Mouse (Mus musculus): Measurements from ENCODE around the gene Ang4. TPM values are rescaled to one million over a fixed set of nuclear protein-coding genes. Genes with fewer than 3 reads are reported as not detected.

The Ang4 gene
- polyA plus RNA-seq, 1 experiment from 2014 or later, result not detected

DNA sequence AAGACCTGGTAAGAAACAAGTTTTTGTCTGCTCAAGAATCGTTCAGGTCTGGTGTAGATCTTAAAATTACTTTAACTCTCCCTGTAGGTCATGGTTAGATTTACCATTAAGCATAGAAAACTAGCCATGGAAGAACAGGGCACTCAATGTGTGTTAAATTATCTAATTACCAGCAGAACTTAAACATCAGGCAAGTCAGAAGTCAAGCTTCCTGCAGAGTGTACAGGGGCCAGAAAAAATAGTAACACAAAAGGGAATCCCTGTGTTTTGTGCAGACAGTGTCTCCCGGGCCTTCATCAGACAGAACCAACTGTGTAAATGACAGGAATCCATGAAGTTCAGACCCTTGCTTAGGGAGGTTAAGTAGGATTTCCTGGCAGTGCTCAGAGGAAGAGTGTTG lies 17.4 kb downstream of the Ang4 start:
- no peak overlapping the region for H3K4me3 ChIP-seq (ENCODE audit: low read depth, low read length)
- 63% methylated on average over 2 of the region's 2 CpGs for WGBS

DNA sequence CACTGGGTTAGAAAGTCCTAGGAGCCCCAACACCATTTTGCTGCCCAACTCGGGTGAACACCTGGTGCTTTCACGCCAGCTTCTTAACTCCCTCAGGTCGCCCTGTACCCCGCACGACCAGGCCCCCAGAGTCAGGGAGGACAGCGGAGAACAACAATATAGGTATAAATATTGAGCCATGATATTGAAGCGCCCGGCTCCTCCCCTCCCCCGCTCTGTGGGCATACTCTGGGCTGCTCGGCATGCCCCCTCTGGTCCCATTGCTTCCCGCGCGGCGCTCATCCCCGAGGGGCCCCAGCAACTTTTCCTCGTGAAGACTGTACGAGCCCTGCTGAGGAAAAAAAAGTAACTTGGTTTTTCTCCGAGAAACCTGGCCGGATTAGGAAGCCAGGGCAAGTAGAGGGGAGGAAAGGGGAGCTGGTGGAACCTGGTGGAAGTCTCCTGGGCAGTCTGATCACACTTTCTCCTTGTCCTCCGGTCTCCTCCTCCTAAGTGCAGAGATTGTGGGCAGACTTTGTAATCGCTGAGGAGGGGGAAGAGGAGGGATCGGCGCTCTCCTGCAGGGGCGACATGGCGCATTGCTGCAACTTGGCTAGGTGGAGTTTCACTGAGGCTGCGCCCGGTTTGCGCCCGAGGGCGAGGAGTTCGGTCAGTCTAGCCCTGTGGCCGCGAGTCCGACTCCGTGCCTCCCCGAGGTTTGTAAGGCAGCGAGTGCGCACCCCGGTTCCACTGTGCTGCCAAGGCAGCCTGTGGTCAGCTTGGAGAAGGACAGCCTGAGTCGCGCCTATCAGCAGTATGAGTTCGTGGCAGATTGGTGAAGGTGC lies 32.8 kb downstream of the Ang4 start:
- Histone ChIP-seq H3K27me3 (ENCODE audit: control insufficient read depth, insufficient read depth, low read length) (peaks cover 35% of the 10 kb centered on the region), H3K27ac (ENCODE audit: low read depth, low read length) (no peak overlapping the region), H3K9me3 (ENCODE audit: control insufficient read depth, low read length) (no peaks in the 10 kb centered on the region), H3K4me1 (replicated peaks; ENCODE audit: control insufficient read depth, insufficient read depth, low read length) (0 out of 2 replicates have a peak, but pooled peaks cover 7% of the 10 kb centered on the region), H3K4me3 (ENCODE audit: low read depth, low read length) (peak overlapping the region; percentile 33), H3K36me3 (ENCODE audit: control insufficient read depth, insufficient read depth, low read length) (no peaks in the 10 kb centered on the region), H3K4me2 (replicated peaks; ENCODE audit: low read depth, low read length) (peak overlapping the region; percentile 65), H3K9ac (ENCODE audit: low read depth, low read length) (no peak overlapping the region)
- peak; percentile 59; the same call in 1 of the 2 replicates for ATAC-seq (ENCODE audit: low FRiP score)
- DNase-seq (ENCODE audit: low spot score), result peak; percentile 34
- WGBS, result under 1% methylated on average over 42 of the region's 42 CpGs

More for the DNA sequence above, 17.4 kb downstream of the Ang4 start:
- H3K4me1 ChIP-seq (replicated peaks; ENCODE audit: control insufficient read depth, insufficient read depth, low read length), result no peaks in the 10 kb centered on the region
- no peak overlapping the region for H3K27ac ChIP-seq (ENCODE audit: low read depth, low read length)
- no peaks in the 10 kb centered on the region for H3K27me3 ChIP-seq (ENCODE audit: control insufficient read depth, insufficient read depth, low read length)
- no peak overlapping the region for H3K9ac ChIP-seq (ENCODE audit: low read depth, low read length)
- no peak overlapping the region for H3K4me2 ChIP-seq (replicated peaks; ENCODE audit: low read depth, low read length)
- DNase-seq (ENCODE audit: low spot score) (no peak), ATAC-seq (ENCODE audit: low FRiP score) (no peak)
- no peaks in the 10 kb centered on the region for H3K9me3 ChIP-seq (ENCODE audit: control insufficient read depth, low read length)
- no peaks in the 10 kb centered on the region for H3K36me3 ChIP-seq (ENCODE audit: control insufficient read depth, insufficient read depth, low read length)

DNA sequence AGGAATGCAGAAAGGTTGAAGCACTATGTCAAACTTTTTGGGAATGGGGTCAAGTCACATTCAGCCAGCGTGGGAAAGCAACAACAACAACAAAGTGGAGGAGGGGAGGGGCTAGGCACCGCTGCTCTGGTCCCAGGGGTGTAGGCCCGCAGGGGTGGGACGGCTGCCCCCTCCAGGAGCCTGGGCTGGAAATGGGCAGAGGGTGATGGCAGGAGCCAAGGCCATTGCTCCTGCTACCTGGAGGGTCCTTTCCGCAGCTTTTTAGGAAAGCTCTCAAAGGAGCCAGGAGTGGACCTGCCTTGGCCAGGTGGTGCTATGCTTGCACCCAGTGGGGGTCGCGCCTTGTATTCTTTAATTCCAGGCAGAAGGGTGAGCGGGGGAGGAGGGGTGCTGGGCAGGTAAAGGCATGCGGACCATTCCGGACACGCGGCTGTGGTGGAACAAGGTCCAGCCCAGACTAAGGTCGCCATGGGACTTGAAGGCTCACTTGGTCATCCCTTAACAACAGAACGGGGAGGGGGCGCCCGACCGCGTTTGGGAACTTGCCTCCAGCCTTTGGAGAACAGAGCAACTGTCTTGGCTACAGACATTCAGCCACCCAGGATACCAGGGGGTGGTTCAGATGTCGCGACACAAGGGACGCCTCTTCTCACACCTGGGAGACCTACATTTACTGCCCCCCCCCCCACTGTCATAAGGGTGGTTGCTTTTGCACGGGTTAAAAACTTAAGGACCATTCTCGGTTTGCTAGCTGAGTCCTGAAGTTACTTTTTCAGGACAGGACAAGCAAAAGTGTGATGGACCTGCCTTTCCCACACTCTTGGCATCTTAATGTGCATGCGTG lies 34.0 kb downstream of the Ang4 start:
- Histone ChIP-seq H3K27me3 (ENCODE audit: control insufficient read depth, insufficient read depth, low read length) (peaks cover 35% of the 10 kb centered on the region), H3K4me1 (replicated peaks; ENCODE audit: control insufficient read depth, insufficient read depth, low read length) (0 out of 2 replicates have a peak, but pooled peaks cover 7% of the 10 kb centered on the region), H3K36me3 (ENCODE audit: control insufficient read depth, insufficient read depth, low read length) (no peaks in the 10 kb centered on the region), H3K4me2 (replicated peaks; ENCODE audit: low read depth, low read length) (peak overlapping the region; percentile 6), H3K4me3 (ENCODE audit: low read depth, low read length) (no peak overlapping the region), H3K9ac (ENCODE audit: low read depth, low read length) (no peak overlapping the region), H3K27ac (ENCODE audit: low read depth, low read length) (no peak overlapping the region), H3K9me3 (ENCODE audit: control insufficient read depth, low read length) (no peaks in the 10 kb centered on the region)
- ATAC-seq (ENCODE audit: low FRiP score) (no peak), DNase-seq (ENCODE audit: low spot score) (peak; percentile 29)
- 2% methylated on average over 24 of the region's 24 CpGs for WGBS

DNA sequence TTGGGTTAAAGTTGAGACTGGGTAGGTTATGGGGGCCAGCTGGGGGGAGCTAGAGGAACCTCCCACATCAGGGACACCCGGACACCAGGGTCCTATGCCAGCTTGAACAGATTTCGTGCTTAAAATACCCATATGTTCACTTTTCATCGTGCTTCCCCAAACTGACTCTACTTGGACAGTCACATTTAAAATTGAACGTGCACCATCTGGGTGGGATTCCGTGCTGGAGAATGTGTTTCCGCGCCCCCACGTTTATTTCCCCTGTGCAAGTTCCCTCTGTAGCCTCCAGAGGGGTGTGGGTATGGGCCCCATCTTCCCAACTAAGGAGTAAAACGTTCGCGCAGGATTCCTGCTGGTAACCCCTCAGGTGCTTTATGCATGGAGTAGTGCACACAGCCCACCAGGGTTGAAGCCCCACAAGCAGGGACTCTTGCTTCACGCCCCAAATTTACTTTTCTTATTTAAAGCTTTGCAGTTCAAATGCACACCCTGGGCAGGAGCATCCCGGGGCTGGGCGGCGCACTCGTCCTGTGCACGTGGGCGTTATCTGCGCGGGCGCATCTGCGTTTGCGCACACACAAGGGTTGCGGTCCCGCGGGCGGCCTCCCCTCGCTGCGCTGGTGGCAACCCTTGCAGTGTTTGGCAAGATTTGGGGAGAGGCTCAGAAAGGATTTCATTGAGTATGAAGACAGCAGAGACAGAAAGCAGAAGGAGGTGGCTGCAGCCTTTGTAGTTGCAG lies 34.8 kb downstream of the Ang4 start:
- H3K4me1 ChIP-seq (replicated peaks; ENCODE audit: control insufficient read depth, insufficient read depth, low read length), result 0 out of 2 replicates have a peak, but pooled peaks cover 7% of the 10 kb centered on the region
- H3K36me3 ChIP-seq (ENCODE audit: control insufficient read depth, insufficient read depth, low read length), result no peaks in the 10 kb centered on the region
- H3K9ac ChIP-seq (ENCODE audit: low read depth, low read length), result no peak overlapping the region
- 3% methylated on average over 29 of the region's 29 CpGs for WGBS
- ATAC-seq (ENCODE audit: low FRiP score) (no peak), DNase-seq (ENCODE audit: low spot score) (peak; percentile 23)
- no peaks in the 10 kb centered on the region for H3K9me3 ChIP-seq (ENCODE audit: control insufficient read depth, low read length)
- peaks cover 35% of the 10 kb centered on the region for H3K27me3 ChIP-seq (ENCODE audit: control insufficient read depth, insufficient read depth, low read length)
- no peak overlapping the region for H3K27ac ChIP-seq (ENCODE audit: low read depth, low read length)
- H3K4me2 ChIP-seq (replicated peaks; ENCODE audit: low read depth, low read length), result peak overlapping the region; percentile 6
- no peak overlapping the region for H3K4me3 ChIP-seq (ENCODE audit: low read depth, low read length)

DNA sequence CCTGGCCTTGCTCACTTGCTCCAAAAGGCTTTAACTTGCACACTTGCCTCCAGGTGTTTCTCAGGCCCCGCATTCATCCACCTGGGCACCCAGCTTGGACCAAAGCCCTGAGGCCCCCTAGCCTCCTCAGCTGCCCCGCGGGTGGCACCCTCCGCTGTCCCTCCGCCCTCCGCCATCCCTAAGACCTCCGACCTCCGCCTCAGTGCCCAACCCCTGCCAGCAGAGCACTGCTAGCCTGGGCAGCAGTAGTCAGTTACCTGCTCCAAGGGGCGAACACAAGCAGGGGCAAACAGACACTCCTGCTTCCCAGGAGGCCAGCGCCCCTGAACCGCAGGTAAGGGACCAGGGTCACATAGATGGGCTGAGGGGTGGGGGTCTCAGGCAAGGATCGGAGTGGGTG lies 35.4 kb downstream of the Ang4 start:
- WGBS, result 11% methylated on average over 12 of the region's 12 CpGs
- H3K36me3 ChIP-seq (ENCODE audit: control insufficient read depth, insufficient read depth, low read length), result no peaks in the 10 kb centered on the region
- no peak overlapping the region for H3K27ac ChIP-seq (ENCODE audit: low read depth, low read length)
- H3K4me1 ChIP-seq (replicated peaks; ENCODE audit: control insufficient read depth, insufficient read depth, low read length), result 0 out of 2 replicates have a peak, but pooled peaks cover 7% of the 10 kb centered on the region
- H3K27me3 ChIP-seq (ENCODE audit: control insufficient read depth, insufficient read depth, low read length), result peaks cover 35% of the 10 kb centered on the region
- DNase-seq (ENCODE audit: low spot score) (no peak), ATAC-seq (ENCODE audit: low FRiP score) (no peak)
- H3K9ac ChIP-seq (ENCODE audit: low read depth, low read length), result no peak overlapping the region
- no peak overlapping the region for H3K4me3 ChIP-seq (ENCODE audit: low read depth, low read length)
- H3K9me3 ChIP-seq (ENCODE audit: control insufficient read depth, low read length), result no peaks in the 10 kb centered on the region
- H3K4me2 ChIP-seq (replicated peaks; ENCODE audit: low read depth, low read length), result no peak overlapping the region

DNA sequence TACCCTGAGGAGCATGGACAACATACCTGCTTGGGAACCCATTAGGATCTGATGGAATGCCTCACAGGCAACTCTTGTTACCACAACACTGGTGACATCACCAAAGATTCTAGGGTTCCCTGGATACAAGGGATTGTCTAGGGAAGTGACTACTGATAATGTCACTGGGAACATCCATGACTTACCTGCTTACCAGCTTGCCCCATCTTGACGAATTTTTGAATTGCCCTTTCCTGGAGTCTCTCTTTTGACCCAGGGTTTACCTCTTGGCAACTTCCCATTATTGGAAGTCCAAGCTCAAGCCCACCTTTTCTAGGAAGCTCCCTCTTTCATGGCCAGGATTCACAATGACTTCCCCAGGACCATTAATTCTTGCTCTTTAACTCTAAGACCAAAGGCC lies 56.3 kb downstream of the Ang4 start, which contains the start of gene Gm5800:
Gene Gm5800, minus strand, starts transcription at position 101 of the 400 bp plus-strand sequence.
- Histone ChIP-seq H3K9ac (ENCODE audit: low read depth, low read length) (no peak within 1 kb of the TSS), H3K4me3 (ENCODE audit: low read depth, low read length) (no peak within 1 kb of the TSS), H3K4me2 (replicated peaks; ENCODE audit: low read depth, low read length) (no peak within 1 kb of the TSS), H3K27ac (ENCODE audit: low read depth, low read length) (no peak within 1 kb of the TSS), H3K9me3 (ENCODE audit: control insufficient read depth, low read length) (no peaks in the 10 kb centered on the region), H3K27me3 (ENCODE audit: control insufficient read depth, insufficient read depth, low read length) (no peaks in the 10 kb centered on the region), H3K4me1 (replicated peaks; ENCODE audit: control insufficient read depth, insufficient read depth, low read length) (no peaks in the 10 kb centered on the region), H3K36me3 (ENCODE audit: control insufficient read depth, insufficient read depth, low read length) (no peaks in the 10 kb centered on the region)
- ATAC-seq (ENCODE audit: low FRiP score) (no peak), DNase-seq (ENCODE audit: low spot score) (no peak)
- WGBS, result 67% methylated on average over 1 of the region's 1 CpGs

Other genes starting within 250 kb of the Ang4 start
- gene Gm5622, start 220.8 kb downstream of the Ang4 start, polyA plus RNA-seq (2014; fragmentation: Nextera tagmentation; extraction: Ambion mirVana), result 0.13 TPM in 1 of 2 replicates, not detected in the other
- gene Gm17175, start 199.5 kb downstream of the Ang4 start, polyA plus RNA-seq (2014; fragmentation: Nextera tagmentation; extraction: Ambion mirVana), result not detected in 2 replicates
- gene Gm17174, start 181.5 kb downstream of the Ang4 start, polyA plus RNA-seq (2014; fragmentation: Nextera tagmentation; extraction: Ambion mirVana), result not detected in 2 replicates
- gene Gm17078, start 162.3 kb downstream of the Ang4 start, polyA plus RNA-seq (2014; fragmentation: Nextera tagmentation; extraction: Ambion mirVana), result not detected in 2 replicates
- gene Gm4181, start 137.9 kb downstream of the Ang4 start, polyA plus RNA-seq (2014; fragmentation: Nextera tagmentation; extraction: Ambion mirVana), result not detected in 2 replicates
- not detected in 2 replicates for gene Gm17079, start 78.1 kb downstream of the Ang4 start, polyA plus RNA-seq (2014; fragmentation: Nextera tagmentation; extraction: Ambion mirVana)
- gene Gm5800, start 56.4 kb downstream of the Ang4 start, polyA plus RNA-seq (2014; fragmentation: Nextera tagmentation; extraction: Ambion mirVana), result not detected in 2 replicates
- gene AY358078, start 26.5 kb upstream of the Ang4 start, polyA plus RNA-seq (2014; fragmentation: Nextera tagmentation; extraction: Ambion mirVana), result not detected in 2 replicates
- gene Ear6, start 80.1 kb upstream of the Ang4 start, polyA plus RNA-seq (2014; fragmentation: Nextera tagmentation; extraction: Ambion mirVana), result not detected in 2 replicates
- 49.0 and 52.8 TPM in 2 replicates for gene Mettl17, start 111.3 kb upstream of the Ang4 start, polyA plus RNA-seq (2014; fragmentation: Nextera tagmentation; extraction: Ambion mirVana)
- 0.45 and 0.59 TPM in 2 replicates for gene Slc39a2, start 119.3 kb upstream of the Ang4 start, polyA plus RNA-seq (2014; fragmentation: Nextera tagmentation; extraction: Ambion mirVana)
- gene Ndrg2, start 140.6 kb upstream of the Ang4 start, polyA plus RNA-seq (2014; fragmentation: Nextera tagmentation; extraction: Ambion mirVana), result 11.8 and 12.3 TPM in 2 replicates
- not detected in 2 replicates for gene Tppp2, start 144.8 kb upstream of the Ang4 start, polyA plus RNA-seq (2014; fragmentation: Nextera tagmentation; extraction: Ambion mirVana)
- not detected in 2 replicates for gene Rnase13, start 149.2 kb upstream of the Ang4 start, polyA plus RNA-seq (2014; fragmentation: Nextera tagmentation; extraction: Ambion mirVana)
- 58.5 and 58.8 TPM in 2 replicates for gene Arhgef40, start 211.1 kb upstream of the Ang4 start, polyA plus RNA-seq (2014; fragmentation: Nextera tagmentation; extraction: Ambion mirVana)
- 0.50 and 1.6 TPM in 2 replicates for gene Tmem253, start 242.1 kb upstream of the Ang4 start, polyA plus RNA-seq (2014; fragmentation: Nextera tagmentation; extraction: Ambion mirVana)
- 55.3 and 67.1 TPM in 2 replicates for gene Zfp219, start 247.1 kb upstream of the Ang4 start, polyA plus RNA-seq (2014; fragmentation: Nextera tagmentation; extraction: Ambion mirVana)